Mouse (Mus musculus) hindbrain, postnatal 0 days (tissue): Measurements from ENCODE around the gene Gm10337. TPM values are rescaled to one million over a fixed set of nuclear protein-coding genes. Genes with fewer than 3 reads are reported as not detected.
A peak's percentile ranks its signal among the peaks of the same experiment; 100 is the strongest.

Experiments used
- ATAC-seq: fragments of 200-750 bp; cut with Nextera tagmentation; 2 replicates; pipeline ENCODE4 v1.8.0; 2017; ENCODE audit warnings: mild to moderate bottlenecking, moderate TSS enrichment, moderate library complexity
- DNase-seq: peaks from one replicate; pipeline ENCODE4 v3.0.0-alpha.2; 2015; ENCODE audit warnings: low spot score
- H3K27ac ChIP-seq: fragments of 300-500 bp; sonication (generic); 2 replicates; pipeline ENCODE4 v1.5.1; 2014; ENCODE audit warnings: mild to moderate bottlenecking
- H3K27me3 ChIP-seq: fragments of 300-500 bp; sonication (generic); 2 replicates; pipeline ENCODE4 v1.6.1; 2014; ENCODE audit warnings: low read length, mixed read lengths; ENCODE audit not compliant: insufficient read depth
- H3K36me3 ChIP-seq: fragments of 300-500 bp; sonication (generic); 2 replicates; pipeline ENCODE4 v1.6.1; 2014; ENCODE audit warnings: low read length, mixed read lengths; ENCODE audit not compliant: insufficient read depth
- H3K4me1 ChIP-seq: fragments of 300-500 bp; sonication (generic); 2 replicates; pipeline ENCODE4 v1.6.1; 2014; ENCODE audit warnings: antibody characterized with exemption, low read length, mixed read lengths; ENCODE audit not compliant: insufficient read depth
- H3K4me2 ChIP-seq: fragments of 300-500 bp; sonication (generic); 2 replicates; pipeline ENCODE4 v1.6.1; 2014; ENCODE audit warnings: low read depth, mild to moderate bottlenecking, low read length, moderate library complexity, mixed read lengths
- H3K4me3 ChIP-seq: fragments of 300-500 bp; sonication (generic); 2 replicates; pipeline ENCODE4 v1.5.1; 2014; ENCODE audit warnings: low read length
- H3K9ac ChIP-seq: fragments of 300-500 bp; sonication (generic); replicated peaks from 2 replicates; pipeline ENCODE4 v1.6.1; 2014; ENCODE audit warnings: mild to moderate bottlenecking, low read length, moderate library complexity, mixed read lengths
- H3K9me3 ChIP-seq: fragments of 300-500 bp; sonication (generic); 2 replicates; pipeline ENCODE4 v1.6.1; 2016; ENCODE audit warnings: low read length, mixed read lengths
- CTCF ChIP-seq: IDR thresholded peaks from 2 replicates; pipeline ENCODE4 v1.5.1; 2016; ENCODE audit warnings: antibody characterized with exemption, control low read depth, low read depth
- WGBS: fragments of 180-500 bp; shearing (Covaris S2); extraction: QIAGEN DNeasy Blood & Tissue Kit; methylation state at CpG from one replicate; pipeline ENCODE4 v1.1.7; 2014; 5-methylcytosine and 5-hydroxymethylcytosine counted together
- polyA plus RNA-seq: library from polyadenylated mRNA; unstranded; fragments of >200 nt; fragmentation: Nextera tagmentation; extraction: Ambion mirVana; gene quantifications from 2 replicates; pipeline ENCODE4 v1.2.1, GENCODE M21; 2015
- total RNA-seq: library from RNA; depleted of rRNA; stranded (reverse); fragments of >200 nt; gene quantifications from 2 replicates; pipeline ENCODE4 v1.2.3, GENCODE M21; 2014

Gene Gm10337
- total and polyA plus RNA-seq, 2 experiments from 2014 or later: 2.7 TPM; not detected in 1

- WGBS: 82% methylated on average over 3 of the region's 3 CpGs
- H3K36me3 ChIP-seq: peaks cover 29% of the 10 kb centered on the region
- H3K4me2 ChIP-seq: no peak overlapping the region
- H3K27ac ChIP-seq: no peak overlapping the region
- H3K27me3 ChIP-seq: no peaks in the 10 kb centered on the region
- DNase-seq (no peak), ATAC-seq (no peak)
- H3K9me3 ChIP-seq: no peaks in the 10 kb centered on the region
- peaks cover 32% of the 10 kb centered on the region for H3K4me1 ChIP-seq
- H3K4me3 ChIP-seq: no peak overlapping the region
- TF ChIP-seq CTCF: no peak
- no peak overlapping the region for H3K9ac ChIP-seq
Measured at GRCm38 (mm10) chr15:102508336-102508735, 4.8 kb downstream of the Gm10337 start.

- H3K36me3 ChIP-seq: peaks cover 12% of the 10 kb centered on the region; the same call in 1 of the 2 replicates
- peak overlapping the region; percentile 92 for H3K27ac ChIP-seq
- ATAC-seq: peak; percentile 68
- peak overlapping the region; percentile 58 for H3K9ac ChIP-seq
- H3K4me1 ChIP-seq: peaks cover 32% of the 10 kb centered on the region
- H3K27me3 ChIP-seq: no peaks in the 10 kb centered on the region
- peak overlapping the region; percentile 71 for H3K4me2 ChIP-seq
- no peak for TF ChIP-seq CTCF
- H3K9me3 ChIP-seq: no peaks in the 10 kb centered on the region
- DNase-seq: peak; percentile 65
- WGBS: 4% methylated on average over 9 of the region's 9 CpGs
- H3K4me3 ChIP-seq: peak overlapping the region; percentile 56
Measured at GRCm38 (mm10) chr15:102510110-102510509, 6.6 kb downstream of the Gm10337 start.

GRCm38 (mm10) chr15:102510590-102511284, 7.2 kb downstream of the Gm10337 start:
- H3K4me1 ChIP-seq: peaks cover 38% of the 10 kb centered on the region
- WGBS: 2% methylated on average over 34 of the region's 34 CpGs
- peaks cover 6% of the 10 kb centered on the region; the same call in 1 of the 2 replicates for H3K36me3 ChIP-seq
- peak overlapping the region; percentile 71 for H3K4me2 ChIP-seq
- no peaks in the 10 kb centered on the region for H3K9me3 ChIP-seq
- TF ChIP-seq CTCF: 0 out of 2 replicates have a peak, but pooled peaks have one; percentile 11
- H3K27ac ChIP-seq: peak overlapping the region; percentile 92
- DNase-seq (peak; percentile 96), ATAC-seq (peak; percentile 98)
- peak overlapping the region; percentile 56 for H3K4me3 ChIP-seq
- no peaks in the 10 kb centered on the region for H3K27me3 ChIP-seq
- H3K9ac ChIP-seq: peak overlapping the region; percentile 58

- Histone ChIP-seq H3K9ac (peak overlapping the region; percentile 58; the same call in 1 of the 2 replicates), H3K27ac (peak overlapping the region; percentile 92), H3K4me2 (peak overlapping the region; percentile 71), H3K4me1 (peaks cover 41% of the 10 kb centered on the region), H3K9me3 (no peaks in the 10 kb centered on the region), H3K36me3 (no peaks in the 10 kb centered on the region), H3K27me3 (no peaks in the 10 kb centered on the region), H3K4me3 (0 out of 2 replicates have a peak overlapping the region, but pooled peaks have one; percentile 56)
- DNase-seq: peak; percentile 41
- peak; percentile 4; the same call in 1 of the 2 replicates for ATAC-seq
- 7% methylated on average over 6 of the region's 6 CpGs for WGBS
- TF ChIP-seq CTCF: no peak
Measured at GRCm38 (mm10) chr15:102511285-102511833, 7.8 kb downstream of the Gm10337 start.

GRCm38 (mm10) chr15:102512010-102512409, 8.5 kb downstream of the Gm10337 start:
- Histone ChIP-seq H3K4me3 (no peak overlapping the region), H3K9me3 (no peaks in the 10 kb centered on the region), H3K36me3 (no peaks in the 10 kb centered on the region), H3K27ac (peak overlapping the region; percentile 92), H3K27me3 (no peaks in the 10 kb centered on the region), H3K4me2 (peak overlapping the region; percentile 71; the same call in 1 of the 2 replicates), H3K9ac (0 out of 2 replicates have a peak overlapping the region, but pooled peaks have one; percentile 18), H3K4me1 (peaks cover 41% of the 10 kb centered on the region)
- ATAC-seq (no peak), DNase-seq (no peak)
- TF ChIP-seq CTCF: no peak
- 30% methylated on average over 5 of the region's 5 CpGs for WGBS

- Histone ChIP-seq H3K9ac (0 out of 2 replicates have a peak overlapping the region, but pooled peaks have one; percentile 18), H3K9me3 (no peaks in the 10 kb centered on the region), H3K27ac (peak overlapping the region; percentile 92), H3K4me3 (no peak overlapping the region), H3K4me1 (peaks cover 41% of the 10 kb centered on the region), H3K36me3 (no peaks in the 10 kb centered on the region), H3K4me2 (peak overlapping the region; percentile 71; the same call in 1 of the 2 replicates), H3K27me3 (no peaks in the 10 kb centered on the region)
- ATAC-seq (no peak), DNase-seq (no peak)
- no peak for TF ChIP-seq CTCF
Measured at GRCm38 (mm10) chr15:102512471-102512870, 8.9 kb downstream of the Gm10337 start.
